Mouse (Mus musculus): ENCODE measurements around the gene Arhgap22.

The Arhgap22 gene

DNA sequence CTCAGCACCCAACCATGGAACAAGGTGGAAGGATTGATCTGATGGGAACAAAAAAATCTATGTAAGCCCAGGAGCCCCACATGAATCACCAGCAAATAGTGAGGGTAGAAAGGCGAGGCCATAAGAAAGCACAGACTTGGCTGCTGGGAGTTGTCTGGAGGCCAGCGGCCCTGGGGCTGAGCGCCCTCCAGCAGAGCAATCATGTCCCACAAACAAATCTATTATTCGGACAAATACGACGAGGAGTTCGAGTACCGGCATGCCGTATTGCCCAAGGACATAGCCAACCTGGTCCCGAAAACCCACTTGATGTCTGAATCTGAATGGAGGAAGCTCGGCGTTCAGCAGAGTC is 892 bp upstream of the Arhgap22 start:
- DNase-seq (ENCODE audit: low read depth, low spot score), result no peak

DNA sequence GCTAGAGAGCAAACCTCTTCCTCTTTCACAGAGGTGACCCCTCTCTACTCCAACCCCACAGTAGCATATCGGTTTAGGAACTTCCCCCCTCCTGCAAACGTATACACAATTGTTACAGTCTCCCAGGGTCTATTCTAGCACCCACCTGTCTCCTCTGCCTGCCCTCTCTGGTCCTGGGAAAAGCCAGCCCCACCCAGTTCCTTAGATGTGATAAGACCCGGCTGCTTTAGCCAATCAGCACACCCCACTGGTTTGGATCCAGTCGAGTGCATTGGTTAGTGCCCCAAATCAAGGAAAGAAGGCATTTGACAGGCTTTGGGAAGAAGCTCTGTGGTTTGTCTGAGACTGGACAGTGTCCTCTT is 922 bp downstream of the Arhgap22 start:
- no peak for DNase-seq (ENCODE audit: low read depth, low spot score)

DNA sequence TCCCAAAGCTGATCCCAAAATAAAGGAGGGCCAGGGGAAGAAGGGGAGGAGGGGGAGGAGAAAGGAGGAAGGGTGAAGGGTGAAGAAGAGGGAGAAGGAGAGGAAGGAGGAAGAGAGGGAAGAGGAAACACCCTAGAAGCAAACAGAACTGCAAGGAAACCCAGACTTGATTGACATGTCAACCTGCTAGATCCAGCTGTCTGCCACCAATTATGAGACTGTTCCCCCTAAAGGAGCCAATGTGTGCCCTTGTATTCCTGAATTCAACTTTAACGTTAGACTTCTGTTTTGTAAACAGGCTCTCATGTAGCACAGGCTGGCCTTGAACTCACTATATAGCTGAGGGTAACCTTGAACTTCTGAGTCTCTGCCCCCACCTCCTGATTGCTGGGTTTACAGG is 1.3 kb downstream of the Arhgap22 start:
- no peak for DNase-seq (ENCODE audit: low read depth, low spot score)

DNA sequence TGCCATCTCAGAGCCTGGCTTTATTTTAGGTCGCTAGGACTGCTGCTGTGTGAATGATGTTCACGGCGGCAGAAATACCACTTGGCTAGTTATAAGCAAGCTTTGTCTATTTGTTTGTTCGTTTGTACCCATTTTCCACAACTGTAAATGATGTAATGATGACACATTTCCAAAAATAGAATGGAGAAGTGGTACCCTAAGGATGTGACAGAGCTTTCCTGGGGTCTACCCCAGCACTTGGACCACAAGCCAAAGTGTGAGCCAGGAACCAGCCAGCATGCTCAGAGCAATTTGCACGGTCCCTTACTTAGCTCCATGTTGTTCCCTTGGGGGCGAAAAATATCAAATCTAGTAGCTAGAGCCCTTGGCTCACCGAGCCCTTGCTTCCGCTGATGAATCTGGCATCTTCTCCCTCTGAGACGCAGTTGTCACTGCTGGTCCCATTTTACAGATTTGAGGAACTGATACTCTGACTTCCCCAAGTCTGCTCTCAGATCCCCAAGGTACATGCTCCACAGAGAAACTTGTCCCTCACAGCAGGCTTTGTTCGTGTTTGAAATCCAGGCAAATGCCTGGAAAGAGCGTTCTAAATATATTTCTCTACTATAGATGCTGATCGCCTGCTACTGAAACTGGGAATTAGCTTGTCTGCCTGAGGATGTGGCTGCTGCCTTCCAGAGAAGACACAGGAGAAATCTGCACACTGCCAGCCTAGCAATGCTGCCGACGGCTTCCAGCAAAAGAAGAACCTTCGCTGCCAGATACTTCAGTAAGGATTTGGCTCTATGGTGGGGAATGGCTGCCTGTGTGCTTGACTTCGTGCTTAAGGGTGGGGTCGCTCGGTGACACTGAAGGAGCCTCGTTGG is 2.8 kb downstream of the Arhgap22 start:
- DNase-seq (ENCODE audit: low read depth, low spot score), result no peak

DNA sequence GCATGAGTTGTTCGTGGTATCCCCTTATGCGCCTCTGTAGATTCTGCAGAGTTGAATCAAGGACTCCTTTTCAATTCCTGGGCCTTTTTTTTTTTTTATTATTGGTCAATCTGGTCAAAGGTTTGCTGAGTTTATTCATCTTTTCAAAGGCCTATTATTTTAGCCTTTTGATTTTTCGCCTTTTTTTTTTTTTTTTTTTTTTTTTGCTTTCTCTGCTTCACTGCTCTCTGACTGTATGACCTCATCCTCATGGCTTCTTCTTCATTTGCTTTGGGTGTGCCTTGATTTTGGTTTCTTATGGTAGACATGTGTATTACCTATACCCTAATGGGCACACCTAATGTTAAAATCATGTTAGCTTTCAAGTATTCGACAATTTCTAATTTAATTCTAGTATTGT is 11.4 kb downstream of the Arhgap22 start:
- DNase-seq (ENCODE audit: low read depth, low spot score), result no peak

DNA sequence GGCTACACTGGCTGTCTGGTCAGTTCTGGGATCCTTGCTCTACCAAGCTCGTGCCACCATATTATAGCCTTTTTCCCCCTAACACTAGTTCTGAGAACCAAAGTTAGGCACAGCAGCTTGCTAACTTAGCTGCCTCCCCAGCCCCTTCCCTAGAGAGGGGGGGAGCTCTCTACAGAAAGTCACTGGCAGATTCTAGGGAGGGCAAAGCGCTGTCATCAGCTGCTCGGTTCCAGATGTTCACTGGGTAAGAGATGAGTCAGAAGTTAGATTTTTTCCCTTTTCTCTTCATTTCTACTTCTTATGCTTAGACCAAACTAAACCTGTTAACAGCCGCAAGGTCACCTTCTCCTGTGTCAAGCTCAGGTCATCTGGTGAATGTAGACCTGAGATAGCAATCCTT is 16.8 kb downstream of the Arhgap22 start:
- no peak for DNase-seq (ENCODE audit: low read depth, low spot score)

DNA sequence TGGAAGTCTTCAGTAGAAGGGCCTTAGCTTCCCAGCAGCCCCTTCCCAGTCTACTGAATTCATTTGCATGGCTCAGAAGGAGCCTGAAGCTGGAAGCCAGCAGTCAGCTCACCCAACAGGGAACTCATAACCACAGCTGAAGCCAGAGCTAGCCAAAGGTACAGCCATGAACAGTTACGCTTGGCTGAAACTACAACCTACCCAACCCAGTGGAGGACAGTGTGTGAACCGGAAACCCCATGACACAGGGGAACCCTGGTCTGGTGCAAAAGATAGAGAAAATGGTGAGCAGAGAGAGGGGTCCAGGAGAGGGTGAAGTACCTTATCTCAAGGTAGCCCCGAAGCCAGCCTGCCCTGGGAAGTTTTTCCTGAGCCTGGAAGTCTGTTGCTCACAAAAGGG is 17.5 kb downstream of the Arhgap22 start:
- DNase-seq (ENCODE audit: low read depth, low spot score), result no peak

DNA sequence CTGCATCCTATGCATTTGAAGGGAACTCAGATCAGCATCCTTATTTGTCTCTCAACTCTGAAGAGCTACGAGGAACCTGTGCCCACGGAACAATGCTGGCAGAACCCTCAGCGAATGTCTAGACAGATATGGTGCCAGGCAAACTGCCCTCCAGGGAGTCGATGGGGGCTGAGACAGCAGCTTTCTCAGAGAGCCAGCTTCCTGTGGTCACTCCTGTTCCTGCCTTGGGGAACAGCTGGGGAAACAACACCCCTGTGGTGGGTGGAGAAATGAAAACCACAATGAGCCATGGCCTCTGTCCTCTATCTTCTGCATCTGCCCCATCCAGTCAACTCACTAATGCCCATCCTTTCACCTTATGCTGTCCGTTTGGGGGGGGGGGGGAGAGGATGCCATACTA is 18.2 kb downstream of the Arhgap22 start:
- no peak for DNase-seq (ENCODE audit: low read depth, low spot score)

DNA sequence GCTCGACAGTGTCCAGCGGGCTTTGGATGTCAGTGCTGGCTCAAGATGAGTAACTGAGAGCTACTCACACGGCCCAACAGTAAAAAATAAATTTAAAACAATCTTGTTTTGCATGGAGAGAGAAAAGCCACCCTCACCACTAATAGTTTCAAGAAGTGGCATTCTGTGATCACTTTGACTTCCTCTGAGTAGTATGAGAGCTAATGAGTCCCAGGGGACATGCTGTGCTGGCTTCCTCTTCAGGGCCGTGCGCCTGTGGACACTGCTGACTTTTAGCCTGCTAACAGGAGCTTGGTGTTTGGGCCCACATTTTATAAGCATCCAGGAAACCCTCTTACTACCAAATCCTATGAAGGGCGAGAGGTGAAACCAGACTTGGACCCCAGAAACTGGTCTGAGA is 21.8 kb downstream of the Arhgap22 start:
- DNase-seq (ENCODE audit: low read depth, low spot score), result no peak

DNA sequence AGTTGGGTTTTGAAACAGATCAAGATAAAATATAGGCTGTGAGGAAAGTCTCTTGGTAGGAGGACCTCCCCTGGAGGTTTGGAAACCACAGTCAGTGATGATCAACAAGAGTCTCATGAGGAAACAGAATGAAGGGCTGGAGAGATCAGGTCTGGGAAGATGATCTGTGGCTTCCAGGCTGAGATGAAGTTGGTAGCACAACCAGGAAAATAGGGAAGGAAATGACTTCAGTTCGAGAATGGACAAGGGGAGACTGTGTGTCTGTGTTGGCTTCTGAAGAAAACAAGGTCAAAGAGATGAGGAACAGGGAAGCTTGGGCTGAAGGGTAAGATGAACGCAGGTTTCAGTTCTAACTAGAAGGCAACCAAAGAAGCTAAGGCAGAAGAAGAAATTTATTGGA is 26.6 kb downstream of the Arhgap22 start:
- no peak for DNase-seq (ENCODE audit: low read depth, low spot score)

DNA sequence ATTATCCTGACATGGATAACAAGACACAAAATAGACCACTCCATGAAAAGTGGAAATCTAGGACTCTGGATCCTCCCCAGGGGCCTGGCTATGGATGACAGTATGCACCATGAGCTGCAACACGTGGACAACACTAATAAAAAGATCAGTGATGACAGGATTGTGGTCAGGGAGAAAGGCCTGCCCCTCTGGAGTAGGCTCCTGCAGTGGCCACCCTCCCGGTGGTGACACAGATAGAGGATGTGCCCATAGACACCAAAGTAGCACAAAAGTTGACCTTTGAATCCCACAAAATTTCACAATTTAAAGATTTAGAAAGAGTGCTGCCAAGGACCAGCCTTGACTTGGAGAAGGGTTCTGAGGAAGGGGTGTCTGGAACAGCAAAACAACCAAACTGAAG is 29.4 kb downstream of the Arhgap22 start:
- DNase-seq (ENCODE audit: low read depth, low spot score), result no peak

DNA sequence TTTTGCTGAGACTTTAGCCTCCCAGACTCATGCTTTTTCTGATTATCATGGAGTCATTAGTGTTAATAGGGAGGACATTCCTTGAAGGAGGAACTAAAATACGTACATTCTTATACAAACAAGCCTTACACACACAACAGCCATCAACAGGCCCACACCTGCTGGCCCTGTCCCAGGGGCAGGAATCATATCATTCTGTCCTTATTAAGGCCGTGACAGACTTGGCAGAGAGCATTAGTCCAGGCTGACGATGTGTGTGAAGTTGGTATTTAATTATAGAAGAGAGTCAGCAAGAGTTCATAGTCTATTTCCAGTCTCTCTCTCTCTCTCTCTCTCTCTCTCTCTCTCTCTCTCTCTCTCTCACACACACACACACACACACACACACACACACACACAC is 30.7 kb downstream of the Arhgap22 start:
- DNase-seq (ENCODE audit: low read depth, low spot score), result no peak

DNA sequence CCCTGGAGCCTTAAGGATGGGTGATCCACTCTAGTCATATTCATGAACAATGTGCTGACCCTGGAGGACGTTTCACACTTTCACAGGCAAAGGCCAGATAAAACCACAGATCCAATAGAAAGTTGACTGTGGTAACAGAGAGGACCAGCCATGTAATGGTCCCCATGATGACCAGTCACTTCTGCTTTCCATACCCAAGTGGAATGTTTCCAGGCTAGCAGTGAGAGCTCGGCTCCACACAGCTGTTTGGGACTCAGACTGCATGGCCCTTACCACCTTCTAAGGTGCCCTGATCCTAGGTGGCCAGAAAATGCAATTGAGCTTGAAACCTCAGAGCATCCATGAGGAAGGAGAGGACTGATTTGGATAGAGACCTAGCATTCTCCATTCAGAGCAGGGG is 31.1 kb downstream of the Arhgap22 start:
- no peak for DNase-seq (ENCODE audit: low read depth, low spot score)

DNA sequence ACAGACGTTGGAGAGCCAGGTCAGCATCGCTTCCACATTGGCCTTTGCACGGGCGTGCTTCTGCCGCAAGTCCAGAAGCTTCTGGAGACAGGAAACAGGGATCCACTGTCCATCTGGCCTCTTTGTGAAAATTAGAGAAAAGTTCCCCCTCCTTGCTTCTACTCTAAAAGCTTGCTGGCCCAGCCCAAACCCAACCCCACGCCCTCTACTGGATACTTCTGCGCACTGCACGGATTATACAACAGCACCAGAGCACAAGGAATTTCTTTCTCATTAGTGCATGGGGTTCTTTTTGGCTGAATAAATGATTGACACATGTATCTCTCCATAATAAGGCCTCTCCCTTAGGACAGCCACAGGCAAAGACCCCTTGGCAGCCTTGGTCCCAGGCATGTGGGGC is 32.6 kb downstream of the Arhgap22 start:
- DNase-seq (ENCODE audit: low read depth, low spot score), result no peak

DNA sequence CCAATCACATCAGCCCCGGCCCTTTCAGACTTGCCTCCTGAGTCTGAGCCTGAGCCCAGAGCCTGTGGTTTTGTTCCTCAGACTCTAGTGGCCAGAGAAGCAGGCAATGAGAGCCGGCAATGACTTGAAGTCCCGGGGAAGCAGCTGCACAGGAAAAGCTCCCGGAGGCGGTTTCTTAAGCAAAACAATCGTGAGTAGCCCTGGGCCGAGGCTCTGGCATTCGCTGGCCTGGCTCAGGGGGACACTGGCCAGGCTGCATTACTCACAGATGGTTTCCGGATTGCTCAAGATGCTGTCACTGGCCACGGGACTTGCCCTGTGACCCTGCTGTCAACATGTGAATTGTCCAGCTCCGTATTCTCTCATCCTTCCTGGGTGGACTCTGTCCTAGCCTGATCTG is 33.8 kb downstream of the Arhgap22 start:
- DNase-seq (ENCODE audit: low read depth, low spot score), result no peak

DNA sequence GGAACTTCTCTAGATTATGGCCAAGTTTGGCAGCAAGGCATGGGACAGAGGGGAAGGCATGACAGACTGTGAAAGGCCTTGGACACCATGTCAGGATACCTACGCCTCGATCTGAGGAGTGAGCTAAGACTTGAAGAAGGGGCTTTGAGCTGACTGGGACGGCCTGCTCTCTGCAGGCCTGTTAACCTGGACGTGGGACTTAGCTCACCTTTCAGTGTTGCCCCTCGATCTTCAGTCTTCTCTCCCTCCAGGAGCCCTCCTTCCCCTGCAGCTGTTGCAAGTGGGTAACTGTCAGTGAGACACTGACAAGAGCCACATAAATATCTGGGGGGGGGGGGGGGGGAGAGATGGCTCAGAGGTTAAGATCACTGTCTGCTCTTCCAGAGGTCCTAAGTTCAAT is 34.9 kb downstream of the Arhgap22 start:
- DNase-seq (ENCODE audit: low read depth, low spot score), result no peak

DNA sequence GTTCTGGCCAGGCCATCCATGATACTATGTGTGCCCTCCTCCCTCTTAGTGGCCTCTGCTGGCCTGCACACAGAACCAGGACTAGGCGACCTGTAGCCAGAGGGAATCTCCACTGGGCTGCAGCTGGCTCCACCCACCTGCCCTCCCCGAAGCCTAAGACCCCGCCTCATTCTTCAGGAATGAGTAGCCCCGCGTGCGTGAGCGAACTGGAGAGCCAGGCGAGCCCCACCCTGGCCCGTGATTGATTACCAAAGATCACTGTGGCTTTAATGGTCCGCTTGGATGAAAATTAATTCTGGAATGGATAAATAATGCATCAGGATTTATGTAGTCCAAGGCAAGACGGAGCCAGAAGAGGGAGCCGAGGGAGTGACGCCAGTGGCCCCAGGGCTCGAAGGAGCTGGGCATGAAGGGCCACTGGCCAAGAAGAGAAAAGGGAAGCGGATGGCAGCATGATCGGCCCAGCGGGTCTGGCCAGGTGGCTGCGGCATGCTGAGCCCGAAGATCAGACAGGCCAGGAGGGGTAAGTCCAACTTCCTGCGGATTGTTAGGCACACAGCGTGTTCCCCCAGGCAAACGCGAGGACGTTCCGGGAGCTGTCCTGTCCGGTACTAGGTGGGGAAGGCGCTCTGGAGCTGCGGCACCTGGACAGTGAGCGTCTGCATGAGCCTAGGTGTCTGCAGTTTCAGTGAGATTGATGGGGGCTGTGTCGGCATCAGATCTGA is 36.6 kb downstream of the Arhgap22 start:
- DNase-seq (ENCODE audit: low read depth, low spot score), result no peak

DNA sequence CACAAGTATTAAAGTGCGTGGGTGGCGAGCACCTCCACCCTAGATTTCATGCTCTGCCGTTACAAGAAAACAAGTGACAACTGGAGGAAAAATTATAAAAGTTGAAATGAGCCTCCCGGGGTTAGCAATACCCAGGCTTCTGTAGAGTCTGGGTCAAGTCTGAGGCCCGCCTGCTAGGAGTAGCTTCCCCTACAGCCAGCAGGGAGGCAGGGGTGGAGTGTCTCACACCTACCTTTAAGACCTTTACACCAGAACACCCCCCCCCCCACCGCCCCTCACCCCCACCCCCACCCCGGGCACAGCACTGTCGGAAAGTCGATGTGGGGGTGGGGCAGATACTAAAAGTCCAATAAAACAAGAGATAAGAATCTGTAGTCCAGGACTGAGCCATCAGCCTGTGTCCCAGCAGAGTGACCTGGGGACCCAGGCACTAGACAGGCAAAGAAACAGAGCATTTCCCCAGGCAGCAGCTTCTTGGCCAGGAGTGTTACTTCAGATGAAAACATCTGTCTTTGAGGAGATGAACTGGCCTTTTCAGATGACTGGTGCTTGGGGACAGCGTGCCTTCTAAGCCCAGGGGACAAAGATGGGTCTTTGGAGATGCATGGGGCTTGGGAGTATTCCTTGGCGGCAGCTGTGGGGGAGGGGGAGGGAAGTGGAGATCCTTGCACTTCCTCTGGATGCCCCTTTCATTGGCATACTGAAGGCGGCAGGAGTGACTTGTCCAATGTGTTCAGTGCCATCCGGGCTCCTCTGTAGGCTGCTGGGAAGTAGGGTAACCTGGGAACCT is 37.3 kb downstream of the Arhgap22 start:
- no peak for DNase-seq (ENCODE audit: low read depth, low spot score)

DNA sequence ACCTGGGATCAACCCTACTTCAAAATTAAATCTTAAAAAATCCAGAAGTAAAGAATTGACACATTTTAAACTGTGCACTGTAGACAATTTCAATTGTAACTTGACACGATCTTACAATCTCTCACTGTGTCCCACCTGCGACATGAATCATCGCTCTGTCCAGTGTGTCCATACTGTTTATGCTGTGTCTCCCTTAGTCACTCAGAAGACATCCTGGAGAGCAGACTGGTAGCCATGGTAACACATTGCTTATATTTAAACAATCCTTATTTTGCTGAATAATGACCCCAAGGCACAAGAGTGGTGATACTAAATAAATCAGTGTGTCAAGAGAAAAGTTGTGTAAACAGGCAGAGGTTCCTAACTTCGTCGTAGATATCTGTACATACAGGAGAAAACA is 44.4 kb downstream of the Arhgap22 start:
- no peak for DNase-seq (ENCODE audit: low read depth, low spot score)

DNA sequence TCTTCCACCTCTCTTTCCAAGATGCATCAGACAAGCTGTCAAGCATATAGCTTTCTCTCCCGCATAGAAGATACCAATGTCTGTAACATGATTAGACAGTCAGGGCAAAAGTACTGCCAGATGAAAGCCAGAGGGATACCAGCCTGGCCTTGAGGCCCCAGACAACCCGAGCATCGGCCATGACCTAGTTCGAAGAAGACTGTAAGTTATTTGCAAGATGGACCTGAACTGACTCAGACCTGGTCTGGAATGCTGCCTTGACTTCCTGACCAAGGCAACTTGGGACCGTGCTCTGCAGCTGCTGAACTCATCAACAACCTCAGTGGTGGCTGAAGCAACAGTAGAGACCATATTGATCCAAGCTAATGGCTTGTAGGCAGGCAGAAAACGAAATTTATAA is 46.3 kb downstream of the Arhgap22 start:
- no peak for DNase-seq (ENCODE audit: low read depth, low spot score)

DNA sequence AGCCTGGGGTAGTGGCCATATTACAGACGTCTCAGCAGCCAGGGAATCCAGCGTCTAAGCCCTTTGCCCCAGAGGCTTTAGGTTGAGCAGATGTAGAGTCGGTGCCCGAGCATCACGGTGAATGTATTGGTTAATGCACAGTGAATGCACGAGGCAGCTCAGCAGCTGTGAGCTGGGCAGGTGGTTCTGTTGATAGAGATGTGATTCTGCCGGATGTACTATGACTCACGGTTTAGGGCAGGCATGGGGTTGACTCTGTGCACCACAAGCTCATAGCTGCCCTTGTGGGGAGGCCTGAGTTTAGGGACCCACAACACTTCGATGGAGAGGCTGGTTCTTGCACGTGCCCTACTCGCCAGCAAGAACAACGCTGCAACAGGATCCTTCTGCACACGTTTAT is 51.0 kb downstream of the Arhgap22 start:
- no peak for DNase-seq (ENCODE audit: low read depth, low spot score)

DNA sequence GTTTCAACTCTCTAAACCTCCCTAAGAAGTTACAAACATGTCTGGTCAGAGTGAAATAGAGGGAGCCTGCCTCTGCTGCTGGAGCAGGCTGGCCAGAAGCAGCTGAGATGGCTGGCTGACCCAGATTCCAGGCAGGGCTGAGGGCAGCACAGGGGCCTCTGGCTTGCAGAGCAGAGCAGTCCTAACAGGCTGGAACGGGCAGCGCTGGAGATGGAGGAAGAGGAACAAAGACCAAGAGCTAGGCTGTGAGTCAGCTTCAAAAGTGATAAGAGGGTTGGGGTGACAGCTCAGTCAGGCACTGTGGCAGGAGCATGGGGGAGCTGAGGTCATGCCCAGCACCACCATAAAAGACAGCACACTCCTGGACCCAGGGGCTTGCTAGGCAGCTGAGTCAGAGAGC is 62.4 kb downstream of the Arhgap22 start:
- no peak for DNase-seq (ENCODE audit: low read depth, low spot score)

DNA sequence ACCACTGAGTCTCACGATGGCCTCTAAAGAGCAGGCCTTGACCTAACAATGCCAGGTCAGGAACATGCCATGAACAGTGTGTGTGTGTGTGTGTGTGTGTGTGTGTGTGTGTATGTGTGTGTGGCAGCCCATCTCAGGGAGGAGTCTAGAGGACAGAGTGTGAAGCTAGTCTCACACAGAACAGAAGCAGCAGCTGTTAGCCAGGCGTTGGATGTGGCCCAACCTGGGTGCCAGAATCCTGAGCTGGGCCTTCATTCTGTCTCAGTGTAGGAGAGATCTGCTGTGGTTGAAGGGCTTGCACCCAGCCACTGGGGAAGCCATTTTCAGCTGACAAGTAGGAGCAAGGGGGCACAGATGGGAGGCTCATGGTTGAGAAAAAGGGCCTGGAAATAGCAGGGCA is 64.5 kb downstream of the Arhgap22 start:
- no peak for DNase-seq (ENCODE audit: low read depth, low spot score)
